Mouse (Mus musculus): ENCODE results near the gene Bloc1s1. TPM values are rescaled to one million over a fixed set of nuclear protein-coding genes. Genes with fewer than 3 reads are reported as not detected.

Bloc1s1 gene
- polyA plus RNA-seq, 1 experiment from 2014 or later = 211 TPM

- DNase-seq (ENCODE audit: low spot score) (peak; percentile 79), ATAC-seq (ENCODE audit: insufficient number of reproducible peaks, low FRiP score, low TSS enrichment, low read depth) (peak; percentile 15; the same call in 1 of the 2 replicates)
- H3K27me3 ChIP-seq (ENCODE audit: control insufficient read depth, insufficient read depth, low read length) = no peaks in the 10 kb centered on the region
- H3K4me1 ChIP-seq (ENCODE audit: control insufficient read depth, insufficient read depth, low read length) = peaks cover 11% of the 10 kb centered on the region
- peak overlapping the region; percentile 87 for H3K27ac ChIP-seq (replicated peaks; ENCODE audit: low read depth, low read length)
- H3K9me3 ChIP-seq (ENCODE audit: control insufficient read depth, low read length) = no peaks in the 10 kb centered on the region
- 1% methylated on average over 60 of the region's 66 CpGs for WGBS
- H3K4me2 ChIP-seq (ENCODE audit: low read depth, severe bottlenecking) = peak overlapping the region; percentile 45
- H3K36me3 ChIP-seq (ENCODE audit: control insufficient read depth, insufficient read depth, low read length) = peaks cover 7% of the 10 kb centered on the region
- peak overlapping the region; percentile 96 for H3K4me3 ChIP-seq (ENCODE audit: low read depth, low read length)
- peak overlapping the region; percentile 95 for H3K9ac ChIP-seq (ENCODE audit: low read length)
These were observed 13.6 kb downstream of the Bloc1s1 start for GRCm38 (mm10) chr10:128910066-128910841.

DNA sequence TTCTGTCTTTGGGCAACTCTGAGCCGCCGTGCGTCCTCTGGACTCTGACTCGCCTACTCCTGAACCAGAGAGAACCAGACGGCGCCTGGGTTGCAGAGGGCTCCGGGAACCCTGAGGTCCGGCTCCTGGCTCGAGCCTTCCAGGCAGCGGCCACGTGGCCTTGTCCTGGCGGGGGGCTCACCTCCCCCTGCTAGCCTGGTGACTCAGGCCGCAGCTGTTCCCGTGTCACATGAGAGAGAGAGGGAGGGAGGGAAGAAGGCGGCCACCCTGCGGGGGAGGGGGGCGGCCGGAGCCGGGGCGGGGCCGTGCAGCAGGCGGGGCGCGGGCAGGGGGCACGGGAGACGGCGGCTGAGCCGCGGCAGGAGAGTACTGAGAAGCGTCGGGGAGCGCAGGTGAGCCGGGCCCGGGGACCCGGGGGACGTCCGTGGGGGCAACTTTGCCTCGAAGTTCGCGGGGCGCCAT is 14.2 kb downstream of the Bloc1s1 start:
- peak overlapping the region; percentile 96 for H3K4me3 ChIP-seq (ENCODE audit: low read depth, low read length)
- peak overlapping the region; percentile 95 for H3K9ac ChIP-seq (ENCODE audit: low read length)
- H3K4me1 ChIP-seq (ENCODE audit: control insufficient read depth, insufficient read depth, low read length) = peaks cover 11% of the 10 kb centered on the region
- no peaks in the 10 kb centered on the region for H3K27me3 ChIP-seq (ENCODE audit: control insufficient read depth, insufficient read depth, low read length)
- DNase-seq (ENCODE audit: low spot score) = peak; percentile 93
- peaks cover 6% of the 10 kb centered on the region for H3K36me3 ChIP-seq (ENCODE audit: control insufficient read depth, insufficient read depth, low read length)
- no peaks in the 10 kb centered on the region for H3K9me3 ChIP-seq (ENCODE audit: control insufficient read depth, low read length)
- peak overlapping the region; percentile 45 for H3K4me2 ChIP-seq (ENCODE audit: low read depth, severe bottlenecking)
- WGBS = under 1% methylated on average over 31 of the region's 41 CpGs
- peak; percentile 85 for ATAC-seq (ENCODE audit: insufficient number of reproducible peaks, low FRiP score, low TSS enrichment, low read depth)
- H3K27ac ChIP-seq (replicated peaks; ENCODE audit: low read depth, low read length) = peak overlapping the region; percentile 87

DNA sequence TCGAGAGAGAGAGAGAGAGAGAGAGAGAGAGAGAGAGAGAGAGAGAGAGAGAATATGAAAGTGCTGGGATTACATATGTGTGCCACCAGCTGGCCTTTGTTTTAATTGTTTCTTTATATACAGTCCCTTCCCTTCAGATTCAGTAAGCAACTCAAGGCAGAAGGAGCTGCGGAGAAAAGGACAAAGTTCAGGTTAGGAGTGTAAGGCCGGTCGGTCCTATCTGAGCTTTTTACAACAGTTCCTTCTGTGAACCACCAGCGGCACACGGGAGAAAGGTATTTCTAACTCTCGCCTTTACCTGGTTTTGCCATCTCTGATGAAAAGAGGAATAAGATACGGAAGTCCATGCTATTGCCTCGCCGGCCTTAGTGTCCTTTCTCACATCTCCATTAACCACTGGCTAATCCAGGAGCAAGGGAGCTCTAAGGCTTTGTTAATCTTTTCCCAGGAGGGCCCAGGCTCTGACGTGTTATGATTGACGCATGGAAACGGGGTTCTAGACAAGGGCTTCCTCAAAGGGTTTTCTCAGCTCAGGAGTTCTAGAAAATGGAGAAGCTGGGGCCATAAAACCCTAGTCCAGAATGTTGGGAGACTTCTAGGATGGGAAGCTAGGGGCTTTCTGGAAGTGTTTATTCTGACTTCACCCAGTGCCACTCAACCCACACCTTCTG is 14.9 kb downstream of the Bloc1s1 start:
- Histone ChIP-seq H3K27ac (replicated peaks; ENCODE audit: low read depth, low read length) (peak overlapping the region; percentile 87), H3K4me2 (ENCODE audit: low read depth, severe bottlenecking) (peak overlapping the region; percentile 45), H3K9ac (ENCODE audit: low read length) (peak overlapping the region; percentile 95), H3K9me3 (ENCODE audit: control insufficient read depth, low read length) (no peaks in the 10 kb centered on the region), H3K36me3 (ENCODE audit: control insufficient read depth, insufficient read depth, low read length) (peaks cover 4% of the 10 kb centered on the region), H3K4me3 (ENCODE audit: low read depth, low read length) (peak overlapping the region; percentile 96), H3K4me1 (ENCODE audit: control insufficient read depth, insufficient read depth, low read length) (peaks cover 11% of the 10 kb centered on the region), H3K27me3 (ENCODE audit: control insufficient read depth, insufficient read depth, low read length) (no peaks in the 10 kb centered on the region)
- no peak for DNase-seq (ENCODE audit: low spot score)
- ATAC-seq (ENCODE audit: insufficient number of reproducible peaks, low FRiP score, low TSS enrichment, low read depth) = no peak
- 64% methylated on average over 13 of the region's 13 CpGs for WGBS

- no peak for ATAC-seq (ENCODE audit: insufficient number of reproducible peaks, low FRiP score, low TSS enrichment, low read depth)
- Histone ChIP-seq H3K4me3 (ENCODE audit: low read depth, low read length) (no peak overlapping the region), H3K36me3 (ENCODE audit: control insufficient read depth, insufficient read depth, low read length) (no peaks in the 10 kb centered on the region), H3K4me1 (ENCODE audit: control insufficient read depth, insufficient read depth, low read length) (peaks cover 3% of the 10 kb centered on the region; the same call in 1 of the 2 replicates), H3K9me3 (ENCODE audit: control insufficient read depth, low read length) (no peaks in the 10 kb centered on the region), H3K4me2 (ENCODE audit: low read depth, severe bottlenecking) (no peak overlapping the region), H3K27ac (replicated peaks; ENCODE audit: low read depth, low read length) (no peak overlapping the region), H3K27me3 (ENCODE audit: control insufficient read depth, insufficient read depth, low read length) (no peaks in the 10 kb centered on the region), H3K9ac (ENCODE audit: low read length) (no peak overlapping the region)
- DNase-seq (ENCODE audit: low spot score) = no peak
- 73% methylated on average over 5 of the region's 5 CpGs for WGBS
These were observed 19.0 kb downstream of the Bloc1s1 start for GRCm38 (mm10) chr10:128904812-128905211.

- WGBS = 80% methylated on average over 3 of the region's 3 CpGs
- Histone ChIP-seq H3K9ac (ENCODE audit: low read length) (no peak overlapping the region), H3K27ac (replicated peaks; ENCODE audit: low read depth, low read length) (no peak overlapping the region), H3K4me2 (ENCODE audit: low read depth, severe bottlenecking) (no peak overlapping the region), H3K36me3 (ENCODE audit: control insufficient read depth, insufficient read depth, low read length) (no peaks in the 10 kb centered on the region), H3K4me3 (ENCODE audit: low read depth, low read length) (no peak overlapping the region), H3K4me1 (ENCODE audit: control insufficient read depth, insufficient read depth, low read length) (no peaks in the 10 kb centered on the region), H3K27me3 (ENCODE audit: control insufficient read depth, insufficient read depth, low read length) (no peaks in the 10 kb centered on the region), H3K9me3 (ENCODE audit: control insufficient read depth, low read length) (no peaks in the 10 kb centered on the region)
- ATAC-seq (ENCODE audit: insufficient number of reproducible peaks, low FRiP score, low TSS enrichment, low read depth) (no peak), DNase-seq (ENCODE audit: low spot score) (no peak)
These were observed 21.3 kb downstream of the Bloc1s1 start for GRCm38 (mm10) chr10:128902409-128902988.

GRCm38 (mm10) chr10:128901409-128901808 is 22.4 kb downstream of the Bloc1s1 start:
- 94% methylated on average over 1 of the region's 1 CpGs for WGBS
- Histone ChIP-seq H3K4me1 (ENCODE audit: control insufficient read depth, insufficient read depth, low read length) (no peaks in the 10 kb centered on the region), H3K36me3 (ENCODE audit: control insufficient read depth, insufficient read depth, low read length) (no peaks in the 10 kb centered on the region), H3K9me3 (ENCODE audit: control insufficient read depth, low read length) (no peaks in the 10 kb centered on the region), H3K4me3 (ENCODE audit: low read depth, low read length) (no peak overlapping the region), H3K27me3 (ENCODE audit: control insufficient read depth, insufficient read depth, low read length) (peaks cover 5% of the 10 kb centered on the region; the same call in 1 of the 2 replicates), H3K4me2 (ENCODE audit: low read depth, severe bottlenecking) (no peak overlapping the region), H3K9ac (ENCODE audit: low read length) (no peak overlapping the region), H3K27ac (replicated peaks; ENCODE audit: low read depth, low read length) (no peak overlapping the region)
- DNase-seq (ENCODE audit: low spot score) (no peak), ATAC-seq (ENCODE audit: insufficient number of reproducible peaks, low FRiP score, low TSS enrichment, low read depth) (no peak)

DNA sequence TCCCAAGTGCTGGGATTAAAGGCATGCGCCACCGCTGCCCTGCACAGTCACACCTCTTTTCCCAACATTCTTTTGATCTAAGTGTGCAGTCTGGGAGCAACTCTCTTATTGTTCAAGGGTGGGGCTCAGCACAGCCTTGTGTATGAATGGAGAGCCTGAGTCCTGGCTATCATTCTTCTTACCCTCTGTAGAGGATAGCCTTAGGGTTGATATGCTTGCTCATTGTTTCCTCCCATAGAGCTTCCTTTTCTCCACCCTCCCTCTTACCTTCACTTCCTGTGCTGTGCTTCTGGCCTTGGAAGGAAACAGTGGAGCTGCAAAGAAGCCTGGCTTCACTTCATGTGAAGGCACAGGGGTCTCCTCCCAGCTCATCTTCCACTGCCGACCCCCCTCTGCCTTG is 23.1 kb downstream of the Bloc1s1 start, which contains the start of gene Cd63:
Cd63 (plus strand) TSS at position 292 of the 400 bp plus-strand sequence.
- DNase-seq (ENCODE audit: low spot score) (no peak), ATAC-seq (ENCODE audit: insufficient number of reproducible peaks, low FRiP score, low TSS enrichment, low read depth) (no peak)
- no peaks in the 10 kb centered on the region for H3K36me3 ChIP-seq (ENCODE audit: control insufficient read depth, insufficient read depth, low read length)
- no peak within 1 kb of the TSS for H3K4me3 ChIP-seq (ENCODE audit: low read depth, low read length)
- H3K27ac ChIP-seq (replicated peaks; ENCODE audit: low read depth, low read length) = no peak within 1 kb of the TSS
- no peak within 1 kb of the TSS for H3K9ac ChIP-seq (ENCODE audit: low read length)
- H3K9me3 ChIP-seq (ENCODE audit: control insufficient read depth, low read length) = no peaks in the 10 kb centered on the region
- H3K4me1 ChIP-seq (ENCODE audit: control insufficient read depth, insufficient read depth, low read length) = no peaks in the 10 kb centered on the region
- H3K4me2 ChIP-seq (ENCODE audit: low read depth, severe bottlenecking) = no peak within 1 kb of the TSS
- peaks cover 7% of the 10 kb centered on the region; the same call in 1 of the 2 replicates for H3K27me3 ChIP-seq (ENCODE audit: control insufficient read depth, insufficient read depth, low read length)
- WGBS = 77% methylated on average over 3 of the region's 3 CpGs

DNA sequence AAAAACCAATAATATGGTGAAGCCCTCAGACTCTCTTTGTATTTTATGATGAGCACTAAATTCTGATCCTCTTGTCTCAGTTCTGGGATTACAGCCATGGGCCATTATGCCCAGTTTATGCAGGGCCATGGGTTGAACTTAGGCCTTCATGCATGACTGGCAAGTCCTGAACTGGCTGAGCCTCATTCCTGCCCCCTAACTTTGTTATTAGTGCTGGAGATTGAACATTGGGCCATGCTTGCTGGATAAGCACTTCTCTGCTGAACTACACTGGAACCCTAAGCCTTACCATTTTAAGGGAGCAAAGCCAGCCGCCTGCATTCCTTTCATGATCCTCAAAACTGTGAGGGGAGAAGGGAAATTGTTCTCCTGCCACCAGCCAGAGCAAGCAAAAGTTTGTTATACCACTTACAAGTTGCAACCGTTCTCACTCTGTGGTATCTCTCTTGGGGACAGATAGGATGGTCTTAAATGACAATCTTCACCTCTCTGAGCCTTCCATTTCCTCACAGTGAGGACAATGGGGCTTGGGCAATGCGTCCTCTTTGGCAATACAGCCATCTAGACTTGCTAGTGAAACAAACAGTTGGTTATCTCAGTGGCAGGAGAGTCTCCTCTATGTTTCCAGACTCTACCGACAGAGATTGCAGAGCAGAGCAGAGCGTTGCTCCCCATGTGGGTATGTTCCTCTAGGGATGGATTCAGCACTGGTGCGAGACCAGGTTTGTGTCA is 23.9 kb downstream of the Bloc1s1 start:
- Histone ChIP-seq H3K9me3 (ENCODE audit: control insufficient read depth, low read length) (no peaks in the 10 kb centered on the region), H3K9ac (ENCODE audit: low read length) (no peak overlapping the region), H3K27ac (replicated peaks; ENCODE audit: low read depth, low read length) (no peak overlapping the region), H3K4me1 (ENCODE audit: control insufficient read depth, insufficient read depth, low read length) (no peaks in the 10 kb centered on the region), H3K36me3 (ENCODE audit: control insufficient read depth, insufficient read depth, low read length) (no peaks in the 10 kb centered on the region), H3K4me2 (ENCODE audit: low read depth, severe bottlenecking) (no peak overlapping the region), H3K4me3 (ENCODE audit: low read depth, low read length) (no peak overlapping the region), H3K27me3 (ENCODE audit: control insufficient read depth, insufficient read depth, low read length) (peaks cover 7% of the 10 kb centered on the region; the same call in 1 of the 2 replicates)
- DNase-seq (ENCODE audit: low spot score) (no peak), ATAC-seq (ENCODE audit: insufficient number of reproducible peaks, low FRiP score, low TSS enrichment, low read depth) (no peak)
- 79% methylated on average over 6 of the region's 6 CpGs for WGBS

Data from limb, embryonic 11.5 days (tissue).